Mouse (Mus musculus) lung, embryonic 14.5 days (tissue): ENCODE results near the gene Socs4. TPM values are rescaled to one million over a fixed set of nuclear protein-coding genes. Genes with fewer than 3 reads are reported as not detected.

Source experiments
- ATAC-seq: fragments of 200-750 bp; cut with Nextera tagmentation; 2 replicates; pipeline ENCODE4 v1.8.0; 2017; ENCODE audit warnings: mild to moderate bottlenecking, moderate TSS enrichment, moderate library complexity; ENCODE audit not compliant: insufficient read depth
- DNase-seq: peaks from one replicate; pipeline ENCODE4 v3.0.0-alpha.2; 2015
- H3K27ac ChIP-seq: fragments of 300-500 bp; sonication (generic); 2 replicates; pipeline ENCODE4 v1.5.1; 2014; ENCODE audit warnings: low read depth, mild to moderate bottlenecking, moderate library complexity
- H3K27me3 ChIP-seq: fragments of 300-500 bp; sonication (generic); 2 replicates; pipeline ENCODE4 v1.6.1; 2014; ENCODE audit warnings: low read length, control low read depth; ENCODE audit not compliant: insufficient read depth
- H3K36me3 ChIP-seq: fragments of 300-500 bp; sonication (generic); 2 replicates; pipeline ENCODE4 v1.6.1; 2014; ENCODE audit warnings: control low read depth; ENCODE audit not compliant: insufficient read depth
- H3K4me1 ChIP-seq: fragments of 300-500 bp; sonication (generic); 2 replicates; pipeline ENCODE4 v1.6.1; 2014; ENCODE audit warnings: antibody characterized with exemption, control low read depth; ENCODE audit not compliant: insufficient read depth
- H3K4me2 ChIP-seq: fragments of 300-500 bp; sonication (generic); 2 replicates; pipeline ENCODE4 v1.6.1; 2014; ENCODE audit warnings: mild to moderate bottlenecking
- H3K4me3 ChIP-seq: fragments of 300-500 bp; sonication (generic); 2 replicates; pipeline ENCODE4 v1.5.1; 2014; ENCODE audit warnings: low read depth, low read length
- H3K9ac ChIP-seq: fragments of 300-500 bp; sonication (generic); 2 replicates; pipeline ENCODE4 v1.6.1; 2014
- H3K9me3 ChIP-seq: fragments of 300-500 bp; sonication (generic); 2 replicates; pipeline ENCODE4 v1.6.1; 2016; ENCODE audit warnings: low read depth, low read length, control low read depth
- CTCF ChIP-seq: IDR thresholded peaks from 2 replicates; pipeline ENCODE4 v1.5.1; 2016; ENCODE audit warnings: antibody characterized with exemption, low read depth
- WGBS: fragments of 180-500 bp; shearing (Covaris S2); extraction: QIAGEN DNeasy Blood & Tissue Kit; methylation state at CpG from one replicate; pipeline ENCODE4 v1.1.7; 2014; 5-methylcytosine and 5-hydroxymethylcytosine counted together
- polyA plus RNA-seq: library from polyadenylated mRNA; unstranded; fragments of >200 nt; fragmentation: Nextera tagmentation; extraction: Ambion mirVana; gene quantifications from 2 replicates; pipeline ENCODE4 v1.2.1, GENCODE M21; 2014

Gene Socs4
- polyA plus RNA-seq, 1 experiment from 2014 or later, result 4.3 TPM

DNA sequence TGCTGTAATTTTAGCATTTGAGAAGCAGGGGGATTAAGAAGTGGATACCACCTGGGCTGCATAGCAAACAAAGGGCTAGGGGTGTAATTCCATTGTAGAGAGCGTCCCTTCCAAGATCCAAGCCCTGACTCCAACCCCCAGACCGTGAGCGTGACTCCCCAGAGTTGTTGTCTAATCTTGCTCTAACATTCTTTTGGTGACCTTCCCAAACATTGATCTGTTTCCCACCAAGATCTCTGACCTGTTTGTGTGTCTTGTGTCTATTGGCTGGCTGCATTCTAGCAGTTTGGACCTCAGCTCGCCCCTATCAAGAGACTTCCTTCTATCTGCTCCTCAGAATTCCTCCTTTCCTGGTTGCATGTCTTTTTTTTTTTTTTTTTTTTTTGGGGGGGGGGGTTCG is 10.3 kb downstream of the Socs4 start:
- Histone ChIP-seq H3K9ac (no peak overlapping the region), H3K4me2 (no peak overlapping the region), H3K4me1 (no peaks in the 10 kb centered on the region), H3K4me3 (no peak overlapping the region), H3K36me3 (peaks cover 15% of the 10 kb centered on the region), H3K9me3 (no peaks in the 10 kb centered on the region), H3K27me3 (no peaks in the 10 kb centered on the region), H3K27ac (no peak overlapping the region)
- no peak for TF ChIP-seq CTCF
- ATAC-seq, result no peak
- WGBS, result 80% methylated on average over 5 of the region's 5 CpGs
- DNase-seq, result no peak

DNA sequence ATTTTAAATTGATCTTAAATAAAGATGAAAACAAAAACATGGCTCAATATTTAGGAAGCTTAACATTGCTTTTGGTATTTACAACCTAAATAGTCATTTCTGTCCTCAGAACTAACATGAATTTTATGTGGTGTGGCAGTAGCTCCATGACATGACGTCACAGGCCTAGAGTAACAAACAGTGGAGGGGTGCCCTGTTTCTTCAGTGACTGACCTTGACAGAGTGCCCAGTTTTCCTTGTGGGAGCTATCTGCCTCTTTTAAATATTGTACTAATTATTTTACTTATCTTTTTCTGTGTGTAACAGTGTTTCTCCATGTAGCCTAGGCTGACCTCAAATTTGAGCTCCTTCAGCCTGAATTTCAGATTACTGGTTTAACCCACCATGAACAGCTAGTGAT is 15.0 kb downstream of the Socs4 start:
- DNase-seq, result no peak
- 87% methylated on average over 1 of the region's 1 CpGs for WGBS
- Histone ChIP-seq H3K4me3 (no peak overlapping the region), H3K9ac (no peak overlapping the region), H3K4me2 (no peak overlapping the region), H3K36me3 (peaks cover 19% of the 10 kb centered on the region), H3K27me3 (no peaks in the 10 kb centered on the region), H3K27ac (no peak overlapping the region), H3K9me3 (no peaks in the 10 kb centered on the region), H3K4me1 (no peaks in the 10 kb centered on the region)
- no peak for TF ChIP-seq CTCF
- ATAC-seq, result no peak

DNA sequence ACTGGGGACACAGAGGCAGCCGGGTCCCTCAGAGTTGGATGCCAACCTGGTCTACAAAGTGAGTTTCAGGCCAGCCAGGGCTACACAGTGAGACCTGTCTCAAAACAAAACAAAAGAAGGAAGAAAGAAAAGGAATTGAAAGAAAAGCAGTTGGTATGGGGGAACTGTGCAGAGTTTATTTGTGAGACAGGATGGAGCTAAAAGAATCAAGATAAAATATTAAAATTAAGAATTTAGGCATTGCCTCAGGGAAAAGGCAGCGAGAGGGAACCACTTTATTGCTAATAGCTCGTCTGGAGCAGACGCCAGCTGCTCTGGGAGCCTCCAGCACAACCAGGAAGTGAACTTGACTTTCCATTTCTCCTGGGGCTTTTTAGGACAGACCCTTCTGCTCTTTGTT is 17.4 kb downstream of the Socs4 start:
- 61% methylated on average over 4 of the region's 4 CpGs for WGBS
- no peaks in the 10 kb centered on the region for H3K27me3 ChIP-seq
- ATAC-seq (no peak), DNase-seq (no peak)
- H3K4me3 ChIP-seq, result no peak overlapping the region
- H3K36me3 ChIP-seq, result peaks cover 19% of the 10 kb centered on the region
- no peaks in the 10 kb centered on the region; the same call in 1 of the 2 replicates for H3K4me1 ChIP-seq
- no peak overlapping the region for H3K27ac ChIP-seq
- H3K4me2 ChIP-seq, result no peak overlapping the region
- H3K9me3 ChIP-seq, result no peaks in the 10 kb centered on the region
- TF ChIP-seq CTCF, result no peak
- no peak overlapping the region for H3K9ac ChIP-seq

DNA sequence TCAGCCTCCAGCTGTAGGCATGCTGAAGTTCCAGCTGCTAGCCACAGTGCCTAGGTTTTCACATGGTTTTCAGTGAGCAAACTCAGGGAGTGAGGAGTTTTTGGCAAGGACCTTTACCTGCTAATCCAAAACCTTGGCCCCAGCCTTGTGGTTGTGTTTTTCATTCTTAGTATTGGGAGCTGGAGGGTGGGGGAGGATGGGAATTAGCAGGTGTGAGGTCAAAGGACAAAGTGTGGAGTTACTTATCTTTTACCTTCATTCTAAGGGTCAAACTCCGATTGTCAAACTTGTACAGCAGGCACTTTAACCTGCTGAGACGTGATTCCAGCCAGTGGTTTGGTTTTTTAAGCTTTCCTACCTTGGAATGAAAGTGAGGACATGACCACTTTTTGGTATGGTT is 19.5 kb downstream of the Socs4 start:
- 41% methylated on average over 2 of the region's 2 CpGs for WGBS
- no peak for TF ChIP-seq CTCF
- Histone ChIP-seq H3K9ac (no peak overlapping the region), H3K27ac (no peak overlapping the region), H3K27me3 (no peaks in the 10 kb centered on the region), H3K4me1 (peaks cover 3% of the 10 kb centered on the region; the same call in 1 of the 2 replicates), H3K9me3 (no peaks in the 10 kb centered on the region), H3K4me2 (no peak overlapping the region), H3K36me3 (0 out of 2 replicates have a peak, but pooled peaks cover 4% of the 10 kb centered on the region), H3K4me3 (no peak overlapping the region)
- no peak for DNase-seq
- no peak for ATAC-seq

DNA sequence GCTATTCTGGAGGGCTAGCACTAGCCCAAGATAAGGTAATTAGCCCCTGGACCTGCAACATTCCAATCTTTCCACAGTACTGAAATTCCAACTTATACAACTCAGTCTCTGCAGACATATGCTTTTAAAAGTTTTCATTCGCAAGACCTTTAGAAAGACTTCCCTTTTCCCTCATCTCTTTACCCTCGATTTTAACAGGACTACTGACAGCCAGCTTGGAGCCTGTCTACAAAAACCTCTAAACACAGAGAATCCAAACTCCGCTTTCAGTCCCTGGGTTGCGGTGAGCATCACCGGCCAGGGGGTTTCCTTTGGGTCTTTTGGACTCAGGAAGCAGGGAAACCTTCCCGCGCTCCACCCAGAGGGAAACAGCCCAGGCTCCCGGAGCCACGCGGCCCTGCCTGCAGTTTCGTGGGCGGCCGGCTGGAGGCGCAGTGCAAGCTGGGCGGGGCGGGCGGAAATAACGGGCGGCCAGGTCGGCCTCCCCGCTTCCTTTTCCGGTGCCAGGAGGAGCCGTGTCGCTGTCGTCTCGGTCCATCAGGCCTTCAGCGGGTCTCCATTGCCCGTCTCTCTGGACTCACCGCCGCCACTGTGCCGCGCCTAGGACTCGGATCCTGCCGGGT is 21.2 kb downstream of the Socs4 start, which contains the start of gene Mapk1ip1l:
Gene Mapk1ip1l (plus strand): TSS at position 482 of the 623 bp plus-strand sequence.
- Histone ChIP-seq H3K4me1 (peaks cover 3% of the 10 kb centered on the region; the same call in 1 of the 2 replicates), H3K9ac (peak within 1 kb of the TSS; percentile 99), H3K36me3 (peaks cover 3% of the 10 kb centered on the region; the same call in 1 of the 2 replicates), H3K27me3 (no peaks in the 10 kb centered on the region), H3K9me3 (no peaks in the 10 kb centered on the region), H3K27ac (peak within 1 kb of the TSS; percentile 98), H3K4me3 (peak within 1 kb of the TSS; percentile 96), H3K4me2 (peak within 1 kb of the TSS; percentile 76)
- peak; percentile 91 for TF ChIP-seq CTCF
- under 1% methylated on average over 34 of the region's 34 CpGs for WGBS
- ATAC-seq (peak; percentile 92), DNase-seq (peak; percentile 94)

DNA sequence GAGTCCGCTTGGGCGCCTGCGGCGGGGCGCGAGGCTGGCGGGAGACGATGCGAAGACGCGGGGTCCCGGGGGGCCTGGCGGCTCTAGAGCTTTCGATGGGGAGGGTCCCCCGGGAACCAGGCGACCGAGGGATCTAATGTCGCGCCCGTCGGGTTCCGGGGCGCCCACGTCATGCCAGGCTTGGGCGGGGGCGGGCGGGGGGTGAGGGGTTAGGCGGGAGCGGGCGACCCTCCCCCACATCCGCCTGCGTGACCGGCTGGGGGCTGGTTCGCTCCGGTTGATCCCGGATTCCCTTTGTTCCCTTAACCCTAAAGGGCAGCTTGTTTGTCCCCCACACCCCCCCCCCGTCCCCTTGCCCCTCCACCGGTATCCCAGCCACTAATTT is 21.7 kb downstream of the Socs4 start:
- WGBS, result under 1% methylated on average over 27 of the region's 38 CpGs
- peak overlapping the region; percentile 76 for H3K4me2 ChIP-seq
- peak overlapping the region; percentile 99 for H3K9ac ChIP-seq
- peak overlapping the region; percentile 96 for H3K4me3 ChIP-seq
- ATAC-seq (peak; percentile 83), DNase-seq (peak; percentile 76)
- no peak for TF ChIP-seq CTCF
- peaks cover 6% of the 10 kb centered on the region; the same call in 1 of the 2 replicates for H3K36me3 ChIP-seq
- no peaks in the 10 kb centered on the region for H3K9me3 ChIP-seq
- H3K27me3 ChIP-seq, result no peaks in the 10 kb centered on the region
- H3K4me1 ChIP-seq, result peaks cover 3% of the 10 kb centered on the region; the same call in 1 of the 2 replicates
- H3K27ac ChIP-seq, result peak overlapping the region; percentile 98

DNA sequence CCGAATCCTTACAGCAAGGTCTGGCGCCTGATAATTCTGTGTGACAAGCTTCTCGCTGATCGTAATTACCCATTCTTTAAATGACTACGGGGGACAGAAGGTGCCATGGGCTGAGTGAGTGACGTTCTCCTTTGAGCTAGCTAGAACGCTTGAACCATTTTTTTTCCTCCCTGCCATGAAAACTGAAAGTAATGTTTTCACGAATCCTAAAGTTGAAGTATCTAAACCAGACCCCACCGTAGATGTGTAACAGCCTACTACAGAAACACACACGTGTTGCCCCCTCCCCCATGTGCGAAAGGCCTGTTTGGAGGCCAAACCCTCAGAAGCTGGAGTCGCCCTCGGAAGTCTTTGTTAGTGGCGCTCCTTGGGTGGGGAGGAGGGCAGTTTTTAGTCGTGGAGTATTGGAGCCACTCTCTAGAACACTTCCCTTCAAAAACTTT is 22.1 kb downstream of the Socs4 start:
- ATAC-seq (peak; percentile 39), DNase-seq (peak; percentile 70)
- WGBS, result 0% methylated on average over 15 of the region's 15 CpGs
- H3K4me2 ChIP-seq, result peak overlapping the region; percentile 76
- peak overlapping the region; percentile 99 for H3K9ac ChIP-seq
- no peaks in the 10 kb centered on the region for H3K9me3 ChIP-seq
- peak overlapping the region; percentile 98 for H3K27ac ChIP-seq
- TF ChIP-seq CTCF, result no peak
- H3K4me3 ChIP-seq, result peak overlapping the region; percentile 96
- H3K27me3 ChIP-seq, result no peaks in the 10 kb centered on the region
- peaks cover 6% of the 10 kb centered on the region; the same call in 1 of the 2 replicates for H3K36me3 ChIP-seq
- peaks cover 3% of the 10 kb centered on the region; the same call in 1 of the 2 replicates for H3K4me1 ChIP-seq
